Mouse (Mus musculus) naive thymus-derived CD4-positive, alpha-beta T cell, adult 2 months (primary cell): ENCODE measurements around the gene Serpinb6a.

Experiments used
- DNase-seq: peaks from one replicate; pipeline ENCODE4 v3.0.0-alpha.2; 2011; ENCODE audit warnings: low read depth

Gene Serpinb6a

GRCm38 (mm10) chr13:34002058-34003006, at the start of gene Serpinb6a, which contains the start of gene Ripk1:
TSS of gene Serpinb6a (minus strand) at chr13:34002794.
TSS of gene Ripk1 (plus strand) at chr13:34002363.
- peak; percentile 95 for DNase-seq

DNA sequence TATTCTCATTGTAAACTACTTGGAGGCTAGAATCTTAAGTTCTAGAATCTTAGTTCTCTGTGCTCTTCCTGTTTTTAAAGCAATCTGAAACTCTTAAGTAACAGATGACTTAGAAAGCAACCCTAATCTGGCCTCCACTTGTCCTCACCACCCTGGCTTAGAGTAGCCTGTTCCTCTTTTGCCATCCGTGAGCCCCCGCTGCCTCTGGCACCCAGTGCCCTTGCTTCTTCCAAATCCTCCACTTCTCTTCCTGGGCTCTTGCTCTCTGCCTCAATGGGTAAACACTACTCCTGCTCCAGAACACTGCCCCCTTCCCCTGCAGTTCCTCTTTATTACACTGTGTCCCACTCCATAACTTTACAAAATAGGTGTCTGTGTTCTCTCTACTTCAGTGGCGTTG, 49.1 kb upstream of the Serpinb6a start:
- no peak for DNase-seq

- no peak for DNase-seq
Observed at GRCm38 (mm10) chr13:34050479-34050878, 47.9 kb upstream of the Serpinb6a start.

GRCm38 (mm10) chr13:34047526-34047925, 44.9 kb upstream of the Serpinb6a start:
- DNase-seq: no peak

GRCm38 (mm10) chr13:34046421-34047012, 43.9 kb upstream of the Serpinb6a start:
- DNase-seq: peak; percentile 86

GRCm38 (mm10) chr13:34045511-34046249, 43.1 kb upstream of the Serpinb6a start:
- DNase-seq: no peak

DNA sequence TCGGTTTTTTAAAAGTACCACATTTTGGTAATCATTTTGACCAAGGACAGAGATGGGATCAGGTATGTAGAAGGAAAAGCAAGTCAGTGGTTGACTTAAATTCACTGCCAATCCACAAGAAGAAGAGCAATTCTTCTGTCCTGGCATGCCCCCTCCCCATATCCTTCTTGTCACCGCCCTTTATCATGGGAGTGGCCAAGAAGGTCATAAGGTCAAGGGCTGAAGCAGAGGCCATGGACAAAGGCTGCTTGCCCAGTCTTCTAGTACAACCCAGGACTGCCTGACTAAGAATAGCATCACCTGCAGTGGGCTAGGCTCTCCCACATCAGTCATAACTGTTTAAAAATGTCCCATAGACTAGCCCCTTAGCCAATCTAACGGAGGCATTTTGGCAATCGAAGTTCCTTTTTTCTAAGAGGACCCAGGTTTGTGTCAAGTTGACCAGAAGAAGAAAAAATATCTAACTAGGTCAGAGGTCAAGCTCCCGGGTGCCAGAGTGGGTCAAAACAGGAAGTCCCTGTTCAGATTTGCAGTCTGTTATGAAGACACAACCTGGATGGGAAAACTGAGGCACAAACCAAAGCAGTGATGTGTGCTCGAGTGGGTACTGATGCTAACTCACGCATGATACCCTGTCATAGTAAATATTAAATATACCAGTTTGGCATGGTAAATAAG, 41.3 kb upstream of the Serpinb6a start:
- DNase-seq: no peak

DNA sequence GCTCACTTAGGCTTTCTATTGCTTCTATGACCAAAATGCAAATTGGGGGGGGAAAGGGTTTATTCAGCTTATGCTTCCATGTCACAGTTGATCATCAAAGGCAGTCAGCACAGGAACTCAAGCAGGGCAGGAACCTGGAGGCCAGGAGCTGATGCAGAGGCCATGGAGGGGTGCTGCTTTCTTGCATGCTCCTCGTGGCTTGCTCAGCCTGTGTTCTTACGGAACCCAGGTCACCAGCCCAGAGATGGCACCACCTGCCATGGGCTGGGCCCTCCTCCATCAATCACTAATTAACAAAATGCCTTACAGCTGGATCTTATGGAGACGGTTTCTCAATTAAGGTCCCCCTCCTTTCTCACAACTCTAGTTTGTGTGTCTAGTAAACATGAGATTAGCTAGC, 37.5 kb upstream of the Serpinb6a start:
- no peak for DNase-seq

DNA sequence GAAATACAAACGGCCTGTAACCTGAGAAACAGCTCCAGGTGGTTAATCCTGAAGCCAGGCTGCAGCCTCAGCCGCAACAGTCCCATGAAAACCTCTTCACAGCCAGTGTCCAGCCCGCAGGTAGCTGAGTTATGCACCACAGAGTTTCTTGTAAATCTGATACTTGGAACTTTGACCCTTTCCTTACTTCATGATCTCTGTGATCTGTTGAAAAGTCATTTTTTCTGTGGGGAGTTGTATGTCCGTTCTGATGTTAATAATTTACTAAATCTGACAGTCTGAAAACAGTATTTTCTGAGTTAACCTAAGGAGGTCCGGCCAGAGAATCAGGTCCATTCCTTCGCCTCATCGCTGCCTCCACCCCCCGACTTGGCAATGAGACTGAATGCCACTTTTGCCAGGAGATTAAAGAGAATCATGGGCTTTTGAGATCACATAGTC, 36.3 kb upstream of the Serpinb6a start:
- no peak for DNase-seq

- no peak for DNase-seq
Observed at GRCm38 (mm10) chr13:34038056-34038432, 35.5 kb upstream of the Serpinb6a start.

- peak; percentile 95 for DNase-seq
Observed at GRCm38 (mm10) chr13:34037172-34038055, 34.8 kb upstream of the Serpinb6a start, which contains the start of gene Bphl. TSS of gene Bphl (plus strand) at chr13:34037597.

DNA sequence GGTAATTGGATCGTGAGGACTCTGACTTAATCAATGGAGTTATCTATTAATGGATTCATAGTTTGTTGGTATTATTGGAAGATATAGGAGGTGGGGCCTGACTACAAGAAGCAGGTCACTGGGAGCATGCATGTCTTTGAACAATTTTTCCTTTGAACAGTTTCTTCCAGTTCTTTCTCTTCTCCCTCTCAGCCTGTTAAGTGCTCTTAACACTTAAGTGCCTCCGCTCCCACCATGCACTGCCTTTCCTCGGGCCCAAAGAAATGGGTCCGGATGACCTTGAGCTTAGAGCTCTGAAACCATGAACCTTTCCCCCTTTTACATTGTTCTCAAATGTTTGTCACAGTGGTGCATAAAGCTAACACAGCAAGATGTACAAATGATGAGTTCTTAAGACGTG, 34.1 kb upstream of the Serpinb6a start:
- peak; percentile 10 for DNase-seq

DNA sequence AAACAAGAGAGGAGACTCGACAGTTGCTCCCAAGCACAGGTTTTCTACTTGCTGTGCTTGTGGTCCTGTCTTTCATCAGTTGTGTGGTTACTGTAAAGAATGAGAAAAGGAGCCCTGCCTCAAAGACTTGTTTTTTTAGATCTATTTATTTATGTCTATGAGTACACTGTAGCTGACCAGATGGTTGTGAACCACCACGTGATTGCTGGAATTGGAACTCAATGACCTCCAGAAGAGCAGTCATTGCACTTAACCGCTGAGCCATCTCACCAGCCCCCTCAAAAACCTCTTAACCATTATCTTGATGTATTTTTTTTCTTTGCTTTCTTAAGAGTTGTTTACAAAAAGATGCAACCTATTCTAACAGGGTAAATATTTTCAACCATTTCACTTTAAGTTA, 32.8 kb upstream of the Serpinb6a start:
- DNase-seq: no peak

DNA sequence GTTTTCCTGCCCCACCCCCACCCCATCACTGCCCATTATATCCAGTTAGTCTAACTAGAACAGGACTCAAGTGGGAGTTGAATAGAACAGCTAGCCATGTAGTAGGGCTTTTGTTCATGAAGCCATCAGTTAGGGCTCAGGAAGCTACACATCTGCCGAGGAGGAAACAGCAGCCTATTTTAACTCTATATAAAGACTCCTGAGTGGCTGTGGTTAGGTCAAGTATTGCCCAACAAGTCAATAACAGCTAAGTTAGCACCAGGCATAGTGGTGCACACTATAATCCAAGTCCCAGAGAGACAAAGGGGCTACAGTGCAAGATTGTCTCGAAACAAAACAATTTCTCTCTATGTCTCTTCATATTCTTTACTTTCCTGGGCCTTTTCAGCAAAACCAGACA, 29.4 kb upstream of the Serpinb6a start:
- no peak for DNase-seq

GRCm38 (mm10) chr13:34021998-34022397, 19.4 kb upstream of the Serpinb6a start:
- DNase-seq: no peak

DNA sequence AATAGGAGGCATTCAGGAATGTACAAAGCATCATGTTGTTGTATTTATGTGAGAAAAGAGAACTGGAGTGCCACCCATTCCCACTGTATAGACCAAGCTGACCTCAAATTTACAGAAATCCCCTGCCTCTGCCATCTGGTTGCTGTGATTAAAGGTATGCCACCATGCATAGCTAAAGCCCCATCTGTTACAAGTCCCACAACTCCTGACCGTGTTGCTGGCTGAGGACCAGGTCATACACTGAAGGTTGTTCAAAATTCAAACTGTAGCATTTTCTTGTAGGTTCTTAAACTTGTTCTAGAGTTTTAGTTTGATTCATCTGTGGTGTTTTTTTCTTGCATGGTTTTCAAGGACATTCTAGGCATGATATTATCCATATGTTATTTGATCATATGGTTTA, 15.9 kb upstream of the Serpinb6a start:
- DNase-seq: no peak

GRCm38 (mm10) chr13:34016927-34017569, 14.5 kb upstream of the Serpinb6a start:
- DNase-seq: no peak

DNA sequence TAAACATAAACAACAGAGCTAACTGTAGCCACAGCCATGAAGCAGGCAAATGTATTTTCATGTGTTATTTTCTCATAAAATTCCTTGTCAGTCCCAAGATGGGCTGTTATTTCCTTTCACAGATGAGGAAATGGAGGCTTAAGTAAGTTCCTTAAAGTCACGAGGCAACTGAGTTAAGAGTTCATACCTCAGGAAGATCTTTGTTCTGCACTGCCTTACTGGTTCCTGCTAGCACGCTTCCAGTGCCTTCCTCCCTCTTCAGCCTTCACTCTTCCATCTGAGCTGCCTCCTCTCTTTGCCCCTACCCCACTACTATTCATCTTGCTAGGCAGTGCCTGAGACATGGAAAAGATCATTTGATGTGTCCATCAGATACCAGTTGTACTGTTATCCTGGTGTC, 4.6 kb upstream of the Serpinb6a start:
- DNase-seq: no peak

- DNase-seq: no peak
Observed at GRCm38 (mm10) chr13:34003058-34003457, 464 bp upstream of the Serpinb6a start.

GRCm38 (mm10) chr13:33995197-33995596, 7.4 kb downstream of the Serpinb6a start:
- peak; percentile 85 for DNase-seq
